Mouse (Mus musculus) left cerebral cortex, postnatal 10 days (tissue): ENCODE measurements around the gene Nt5c. TPM values are rescaled to one million over a fixed set of nuclear protein-coding genes. Genes with fewer than 3 reads are reported as not detected.
"Not testable (repeated sequence)": the region's sequence is repeated elsewhere in the genome, so short reads cannot be mapped to it uniquely, and the experiment has no call there.

Experiments
- DNase-seq, 2 experiments: peaks; one replicate each; pipeline ENCODE4 v3.0.0; 2021 to 2022; ENCODE audit warnings: low spot score in 2 of 2, mixed read lengths in 1 of 2; ENCODE audit errors: extremely low spot score in 1 of 2
- intact Hi-C: fragments of 180-260 bp; cut with DNase I; formaldehyde crosslinking; loops from one replicate; pipeline ENCODE4 v1.15.1; 2025
- total RNA-seq, 2 experiments: library from RNA; stranded (reverse); gene quantifications; 2 replicates each; pipeline ENCODE4 v1.2.3; 2021

Gene Nt5c
- total RNA-seq, 2 experiments from 2014 or later = 78.6 to 80.8 TPM

DNA sequence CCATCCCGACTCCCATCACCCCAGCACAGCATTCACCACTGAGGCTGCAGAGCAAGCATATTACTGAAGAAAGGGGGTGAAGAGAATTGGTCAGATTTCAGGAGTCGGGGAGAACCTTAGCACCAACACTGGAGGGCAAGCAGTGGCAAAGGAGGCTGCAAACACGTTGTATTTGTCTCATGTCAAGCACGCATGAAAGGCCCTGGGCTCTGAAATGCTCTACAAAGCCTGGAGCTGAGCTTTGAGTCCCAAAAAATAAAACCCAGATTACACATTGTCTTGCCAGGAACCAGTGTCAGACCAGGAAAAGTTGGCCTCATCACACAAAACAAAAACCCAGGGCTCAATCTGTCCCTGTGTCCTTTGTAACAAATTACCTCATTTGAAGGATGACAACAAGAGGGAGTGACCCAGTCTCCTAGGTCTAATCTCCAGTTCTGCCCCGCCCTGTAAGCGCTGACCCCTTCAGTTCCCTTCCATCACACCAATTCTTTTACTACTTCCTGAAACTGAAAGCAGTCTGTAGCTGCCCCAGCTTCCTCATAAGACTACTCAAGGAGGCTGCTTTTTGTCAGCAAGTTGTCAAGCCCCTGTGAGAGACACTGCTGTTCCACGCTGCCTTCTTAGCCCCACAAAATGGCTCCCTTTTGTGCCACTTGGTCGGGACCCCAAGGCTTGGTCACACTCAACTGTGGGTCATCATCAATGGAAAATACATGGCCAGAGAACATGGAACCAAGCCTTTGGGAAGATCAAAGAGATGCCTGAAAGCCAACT lies 20.9 kb upstream of the Nt5c start:
- intact Hi-C loops = no loop called here
- DNase-seq = no peak

DNA sequence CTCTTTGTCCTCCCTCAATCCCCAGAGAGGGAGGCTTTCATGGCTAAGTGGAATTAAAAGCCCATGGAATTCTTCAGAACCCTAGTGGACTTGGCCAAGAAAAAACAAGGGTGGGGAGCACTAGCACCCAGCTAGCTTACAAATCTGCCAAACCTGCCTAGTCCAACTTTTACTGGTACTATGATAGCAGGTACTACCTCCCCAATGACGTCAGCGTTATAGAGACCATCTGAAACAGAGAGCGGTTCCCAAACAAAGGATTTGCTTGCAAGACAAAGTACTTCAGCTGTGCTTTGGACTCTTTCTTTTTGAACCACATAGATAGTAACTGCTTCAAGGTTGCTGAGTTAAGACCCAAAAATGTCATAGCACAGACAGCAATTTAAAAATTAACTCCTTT lies 20.3 kb upstream of the Nt5c start:
- intact Hi-C loops = no loop called here
- no peak for DNase-seq

DNA sequence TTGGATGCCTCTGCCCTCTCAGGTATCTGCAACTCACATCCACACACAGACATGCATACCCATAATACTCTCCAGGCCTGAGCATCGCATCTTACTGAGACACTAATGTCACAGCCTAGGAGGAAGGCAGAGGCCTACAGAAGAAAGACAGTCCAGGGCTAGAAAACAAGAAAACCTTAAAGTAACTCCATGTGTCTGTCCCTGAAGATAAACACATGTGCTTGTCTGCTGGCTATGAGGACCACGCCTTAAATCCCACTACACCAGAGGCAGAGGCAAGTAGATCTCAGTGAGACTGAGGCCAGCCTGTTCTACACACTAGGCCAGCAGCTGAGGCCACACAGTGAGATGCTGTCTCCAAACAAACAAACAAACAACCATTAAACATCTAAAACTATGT lies 19.5 kb upstream of the Nt5c start:
- no peak for DNase-seq
- intact Hi-C loops = no loop called here

DNA sequence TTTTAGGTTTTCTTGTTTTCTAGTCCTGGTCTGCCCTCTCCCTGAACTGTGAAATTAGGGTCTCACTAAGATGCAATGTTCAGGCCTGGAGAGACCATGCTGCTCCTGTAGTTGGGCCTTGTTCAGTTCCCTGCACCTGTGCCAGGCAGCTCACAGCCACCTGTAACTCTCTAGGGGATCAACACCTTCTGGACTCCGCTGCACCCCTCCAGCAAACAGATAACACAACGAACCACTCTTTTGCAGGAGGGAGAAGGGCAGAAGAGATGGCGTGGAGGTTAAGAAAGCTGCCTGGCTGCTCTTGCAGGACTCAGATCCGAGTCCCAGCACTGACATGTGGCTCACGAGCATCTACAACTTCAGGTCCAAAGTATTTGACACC lies 18.8 kb upstream of the Nt5c start:
- DNase-seq = no peak
- intact Hi-C loops = no loop called here

DNA sequence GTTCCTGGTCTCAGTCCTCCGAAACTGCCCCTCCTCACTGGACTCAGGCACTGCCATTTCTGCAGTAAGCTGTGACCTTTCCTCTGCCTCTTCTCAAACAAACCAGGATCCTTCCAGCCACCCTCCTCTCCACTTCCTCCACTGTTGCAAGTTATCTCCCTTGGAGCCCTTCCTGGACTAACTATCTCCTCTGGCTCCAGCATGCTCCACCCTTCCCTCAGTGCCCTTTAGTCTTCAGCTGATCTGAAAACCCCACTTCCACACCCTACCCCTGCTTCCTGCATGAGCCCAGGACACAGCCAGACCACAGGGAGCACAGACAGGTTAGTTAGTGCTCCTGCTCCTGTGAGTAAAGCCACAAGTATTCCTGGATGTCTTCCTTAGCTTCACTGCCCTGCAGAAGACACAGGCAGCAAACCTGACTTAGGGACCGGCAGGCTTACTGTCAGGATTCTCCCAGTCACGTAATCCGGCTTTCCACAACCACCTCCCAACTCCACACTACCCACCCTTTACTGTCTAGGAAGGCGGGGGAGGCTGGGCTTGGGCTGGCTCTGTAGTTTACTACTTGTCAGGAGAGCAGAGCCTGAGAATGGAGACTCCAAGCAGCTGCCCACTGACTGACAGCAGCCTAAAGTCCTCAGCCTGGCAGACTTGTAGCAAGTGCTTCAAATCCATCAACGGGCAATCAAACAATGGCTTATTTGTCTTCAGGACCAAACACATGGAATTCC lies 18.3 kb upstream of the Nt5c start:
- DNase-seq = no peak

DNA sequence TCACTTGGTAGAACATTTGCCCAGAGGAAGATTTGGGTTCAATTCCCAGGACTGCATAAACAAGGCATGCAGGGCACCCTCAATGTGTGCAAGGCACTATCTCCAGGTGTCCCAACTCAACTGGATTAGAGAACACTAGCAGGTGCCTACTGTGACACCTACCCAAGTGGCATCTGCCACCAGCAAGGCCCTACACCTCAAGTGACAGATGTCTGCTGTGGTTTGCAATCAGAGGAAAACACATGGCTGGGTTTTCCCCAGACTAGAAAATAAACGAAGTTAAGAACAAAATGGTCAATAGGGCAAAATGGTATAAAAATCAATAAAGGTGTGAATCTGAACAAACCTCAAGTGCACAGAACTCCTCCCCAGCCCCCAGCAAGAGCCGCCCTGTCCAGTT lies 16.4 kb upstream of the Nt5c start:
- intact Hi-C loops = no loop called here
- no peak for DNase-seq

More for the DNA sequence above, 18.3 kb upstream of the Nt5c start:
- intact Hi-C loops = no loop called here

DNA sequence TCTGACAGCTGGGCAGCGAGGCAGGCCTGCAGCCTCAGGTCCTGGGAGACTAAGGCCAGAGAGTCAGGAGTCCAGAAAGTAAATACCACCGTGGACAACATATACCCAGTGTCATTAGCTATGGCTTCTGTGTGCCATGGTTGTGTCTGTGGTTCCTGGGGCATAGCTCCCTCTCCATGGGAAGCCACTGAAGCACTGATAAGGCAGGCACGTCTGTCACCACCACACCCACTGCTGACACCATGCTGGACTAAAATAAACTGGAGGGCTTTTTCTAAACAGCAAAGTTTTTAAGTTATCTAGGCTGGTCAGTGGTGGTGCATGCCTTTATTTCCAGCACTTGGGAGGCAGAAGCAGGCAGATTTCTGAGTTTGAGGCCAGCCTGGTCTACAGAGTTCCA lies 14.9 kb upstream of the Nt5c start:
- intact Hi-C loops = no loop called here
- no peak for DNase-seq

DNA sequence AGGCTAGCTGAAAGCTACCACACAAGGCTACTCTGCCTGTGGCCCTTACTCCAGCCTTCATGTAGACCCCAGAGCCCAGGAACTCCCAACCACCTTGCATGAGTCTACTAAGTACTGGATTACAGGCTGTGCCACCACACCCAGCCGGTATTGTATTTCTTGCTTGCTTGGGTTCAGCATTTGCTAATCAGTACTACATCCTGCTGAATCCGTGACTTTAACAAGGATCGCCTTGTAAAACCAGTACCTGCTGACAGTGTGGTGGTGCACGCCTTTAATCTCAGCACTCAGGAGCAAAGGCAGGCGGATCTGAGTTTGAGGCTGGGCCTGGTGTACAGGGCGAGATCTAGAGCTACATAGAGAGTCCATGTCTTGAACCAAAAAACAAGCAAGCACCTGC lies 11.0 kb upstream of the Nt5c start:
- DNase-seq = no peak
- intact Hi-C loops = no loop called here

DNA sequence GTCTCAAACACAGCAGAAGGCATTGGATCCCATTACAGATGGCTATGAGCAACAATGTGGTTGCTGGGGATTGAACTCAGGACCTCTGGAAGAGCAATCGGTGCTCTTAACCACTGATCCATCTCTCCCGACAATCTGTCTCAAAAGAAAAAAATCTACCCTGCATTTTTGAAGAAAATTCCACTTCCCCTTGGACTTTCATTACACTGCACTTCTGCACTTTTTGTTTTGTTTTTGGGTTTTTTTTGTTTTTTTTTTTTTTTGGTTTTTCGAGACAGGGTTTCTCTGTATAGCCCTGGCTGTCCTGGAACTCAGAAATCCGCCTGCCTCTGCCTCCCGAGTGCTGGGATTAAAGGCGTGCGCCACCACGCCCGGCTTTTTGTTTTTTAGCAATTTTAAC lies 4.9 kb upstream of the Nt5c start:
- DNase-seq, intact Hi-C loops: not testable (repeated sequence)

DNA sequence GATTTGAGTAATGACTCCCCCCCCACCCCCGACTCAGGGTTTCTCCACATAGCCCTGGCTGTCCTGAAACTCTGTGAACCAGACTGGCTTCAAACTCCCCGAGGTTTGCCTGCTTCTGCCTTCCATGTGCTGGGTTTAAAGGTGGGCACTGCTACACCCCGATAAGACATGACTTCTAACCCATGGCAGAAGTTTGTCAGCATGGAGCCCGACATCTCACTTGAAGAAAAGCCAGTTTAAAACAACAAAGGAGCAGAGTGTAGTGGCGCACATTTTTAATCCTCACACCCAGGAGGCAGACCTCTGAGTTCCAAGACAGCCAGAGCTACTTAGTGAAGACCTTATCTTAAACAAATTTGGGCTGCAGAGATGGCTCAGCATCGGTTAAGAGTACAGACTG lies 725 bp upstream of the Nt5c start:
- DNase-seq = no peak
- intact Hi-C loops = loop anchor here (5.0 kb wide), 1 partner anchor 320 kb away; the partner anchor contains the start of genes Caskin2 and Tsen54

DNA sequence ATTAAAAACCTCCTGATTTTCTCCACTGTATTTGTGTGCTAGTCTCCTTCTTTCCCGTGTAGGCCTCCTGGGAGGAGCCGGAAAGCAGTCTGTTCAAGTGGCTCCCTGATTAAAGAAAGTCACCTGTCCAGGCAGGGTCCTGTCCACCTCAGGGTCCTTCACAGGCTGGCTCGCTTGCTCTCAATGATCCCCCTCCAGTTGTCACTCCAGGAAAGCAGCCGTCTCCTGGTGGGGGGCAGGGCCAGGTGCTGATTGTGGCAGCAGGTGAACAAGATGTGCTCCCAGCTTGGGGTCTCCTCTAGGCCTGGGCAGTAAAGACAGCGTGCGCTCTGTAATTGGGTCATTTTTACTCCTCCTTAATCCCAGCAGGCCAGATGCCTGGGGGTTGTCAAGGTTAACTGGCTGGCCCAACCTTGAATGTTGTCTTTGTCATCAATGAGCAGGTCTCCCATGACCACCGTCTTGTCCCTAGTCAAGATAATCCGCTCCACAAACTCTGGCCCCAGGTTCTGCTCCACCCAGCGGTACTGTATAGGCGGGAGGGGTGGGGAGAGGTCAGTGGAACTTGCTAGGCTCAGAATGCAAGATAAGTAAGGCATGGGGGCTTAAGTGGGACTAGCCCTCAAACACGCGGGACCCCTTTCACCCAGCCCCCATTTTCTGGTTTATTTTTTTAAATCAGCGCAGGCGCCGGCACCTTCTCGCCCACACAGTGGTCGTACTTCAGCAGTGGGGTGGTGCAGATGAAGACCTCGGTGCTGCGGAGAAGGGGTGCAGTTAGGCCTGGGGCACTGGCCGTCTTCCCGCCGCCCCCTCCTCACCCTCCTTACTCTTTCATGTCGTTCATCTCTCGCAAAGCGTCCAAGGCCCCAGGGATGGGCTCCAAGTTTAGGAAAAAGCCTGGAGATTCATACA lies 964 bp downstream of the Nt5c start:
- intact Hi-C loops = loop anchor here (5.0 kb wide), 1 partner anchor 322 kb away; the partner anchor contains the start of genes Caskin2 and Tsen54
- no peak for DNase-seq

DNA sequence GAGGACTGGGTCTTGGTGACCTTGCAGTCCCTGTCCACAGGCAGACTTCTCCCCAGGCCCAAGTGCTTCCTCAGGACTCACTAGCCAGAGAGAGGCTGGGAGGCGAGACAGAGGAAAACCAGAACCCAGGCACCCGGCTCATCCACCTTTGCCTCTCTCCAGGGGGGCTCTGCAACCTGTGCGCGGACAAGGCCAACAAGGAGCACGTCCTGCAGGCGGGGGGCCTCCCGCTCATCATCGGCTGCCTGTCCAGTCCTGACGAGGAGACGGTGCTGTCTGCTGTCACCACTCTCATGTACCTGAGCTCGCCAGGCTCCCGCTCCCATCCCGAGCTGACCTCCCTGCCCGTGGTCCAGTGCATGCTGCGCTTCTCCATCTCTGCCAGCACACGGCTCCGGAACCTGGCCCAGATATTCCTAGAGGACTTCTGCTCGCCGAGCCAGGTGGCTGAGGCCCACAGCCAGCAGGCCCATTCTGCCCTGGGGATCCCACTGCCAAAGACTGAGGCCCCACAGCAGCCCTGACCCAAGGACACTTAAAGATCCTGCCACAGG lies 3.0 kb downstream of the Nt5c start:
- DNase-seq = no peak
- intact Hi-C loops = no loop called here

DNA sequence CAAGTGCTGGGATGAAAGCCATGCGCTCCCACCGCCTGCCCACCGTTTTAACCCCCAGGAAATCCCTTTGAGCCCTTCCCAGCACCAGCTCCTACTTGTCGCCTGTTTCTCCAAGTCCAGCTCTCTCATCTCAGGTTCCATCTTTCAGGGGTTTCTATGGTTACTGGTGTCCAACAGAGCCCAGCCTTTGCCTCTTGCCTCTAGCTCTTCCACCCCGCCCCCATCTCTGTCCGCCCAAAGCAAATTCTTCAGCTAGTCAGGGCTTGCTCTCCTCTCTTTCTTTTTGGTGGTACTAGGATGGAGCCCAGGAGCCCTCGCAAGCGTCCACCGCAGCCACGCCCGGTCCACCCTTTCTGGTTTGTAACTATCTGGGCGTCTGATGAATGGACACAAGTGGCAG lies 6.5 kb downstream of the Nt5c start:
- DNase-seq = no peak
- intact Hi-C loops = no loop called here

DNA sequence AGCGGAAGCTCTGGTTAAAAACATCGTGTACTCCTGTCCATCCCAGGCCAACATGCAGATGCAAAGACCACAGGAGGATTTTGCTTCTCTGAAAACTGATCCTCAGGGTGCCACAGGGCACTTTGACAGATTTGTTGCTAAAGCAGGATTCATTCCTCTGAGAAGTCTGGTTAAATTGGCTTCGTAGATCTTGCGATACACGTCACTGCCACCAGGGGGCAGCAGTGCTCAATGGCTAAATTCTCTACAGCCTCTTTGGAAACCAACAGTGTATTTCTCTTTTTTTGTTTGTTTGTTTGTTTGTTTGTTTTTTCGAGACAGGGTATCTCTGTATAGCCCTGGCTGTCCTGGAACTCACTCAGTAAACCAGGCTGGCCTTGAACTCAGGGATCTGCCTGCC lies 7.9 kb downstream of the Nt5c start:
- intact Hi-C loops = no loop called here
- peak; percentile 70 to 74 for DNase-seq

DNA sequence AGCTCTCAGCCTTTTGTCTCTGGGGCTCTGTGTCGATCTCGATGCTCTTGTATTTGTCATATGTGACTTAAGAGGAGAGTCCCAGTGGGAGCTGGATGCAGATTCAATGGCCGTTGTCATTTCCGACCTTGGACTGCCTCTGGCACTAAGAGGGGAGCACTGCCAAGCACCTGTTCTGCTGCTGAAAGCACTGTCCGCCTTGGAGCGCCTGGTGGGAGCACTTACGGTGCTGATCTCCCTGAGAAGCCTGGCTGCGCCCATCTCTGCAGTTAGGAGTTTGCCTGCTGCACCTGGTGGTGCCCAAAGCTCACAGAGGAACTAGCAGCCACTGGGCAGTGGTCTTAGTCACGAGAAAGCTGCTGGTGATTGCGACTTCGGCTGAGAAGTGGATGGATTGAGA lies 8.4 kb downstream of the Nt5c start:
- intact Hi-C loops = no loop called here
- DNase-seq = no peak

DNA sequence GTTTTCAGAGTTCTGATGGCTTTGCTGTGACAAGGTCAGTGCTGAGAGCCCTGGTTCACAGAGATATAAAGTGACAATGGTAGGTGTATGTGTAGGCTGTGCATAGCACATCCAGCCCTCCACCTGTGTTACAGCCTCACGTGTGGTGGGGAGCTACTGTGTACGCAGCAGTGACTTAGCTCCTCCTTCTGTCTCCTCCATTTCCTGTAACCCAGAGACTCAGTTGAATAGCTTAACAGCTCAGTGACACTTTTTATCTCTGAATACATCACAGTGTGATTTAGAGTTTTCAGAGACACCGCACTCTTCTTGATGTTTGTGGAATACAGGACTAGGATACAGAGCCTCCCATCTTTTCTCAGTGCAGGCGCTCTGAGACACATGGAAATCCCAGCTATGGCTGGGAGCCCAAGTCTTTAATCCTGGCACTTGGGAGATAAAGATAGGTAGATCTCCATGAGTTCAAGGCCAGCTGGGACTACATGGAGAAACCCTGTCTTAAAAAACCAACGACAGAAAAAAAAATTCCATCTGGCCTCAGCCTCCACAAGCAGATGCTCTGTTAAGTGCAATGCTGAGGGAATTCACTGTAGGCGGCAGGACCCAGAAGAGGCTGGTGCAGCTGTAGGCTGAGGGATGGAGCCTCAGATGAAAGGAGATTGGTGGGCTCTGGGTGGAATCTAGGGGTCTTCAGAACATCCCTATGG lies 10.0 kb downstream of the Nt5c start:
- intact Hi-C loops = no loop called here
- DNase-seq = peak in 1 of 2 experiments; percentile 70

DNA sequence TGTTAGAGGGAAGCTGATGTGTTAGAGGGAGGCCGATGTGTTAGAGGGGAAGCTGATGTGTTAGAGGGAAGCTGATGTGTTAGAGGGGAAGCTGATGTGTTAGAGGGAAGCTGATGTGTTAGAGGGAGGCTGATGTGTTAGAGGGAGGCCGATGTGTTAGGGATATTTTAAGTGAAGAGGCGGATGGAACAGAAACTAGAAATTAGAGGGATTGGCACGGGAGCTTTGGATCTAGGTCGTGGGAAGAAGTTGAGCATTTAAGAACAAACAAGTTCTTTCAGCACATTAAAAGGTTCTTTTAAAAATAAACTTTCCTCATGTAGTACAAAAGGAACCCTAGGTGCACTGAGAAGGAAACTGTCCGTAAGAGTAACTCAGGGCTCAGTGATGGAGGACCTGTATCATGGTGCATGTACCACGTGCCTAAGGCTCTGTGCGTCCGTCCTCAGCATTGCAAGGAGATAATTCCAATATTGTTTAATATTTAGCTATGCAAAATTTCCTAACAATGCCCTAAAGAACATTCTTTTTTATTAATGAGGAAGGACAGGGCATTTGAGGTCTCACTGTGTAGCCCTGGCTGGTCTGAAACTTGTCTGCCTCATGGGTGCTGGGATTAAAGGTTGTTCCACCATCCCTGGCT lies 13.2 kb downstream of the Nt5c start:
- no peak for DNase-seq
- intact Hi-C loops = no loop called here

DNA sequence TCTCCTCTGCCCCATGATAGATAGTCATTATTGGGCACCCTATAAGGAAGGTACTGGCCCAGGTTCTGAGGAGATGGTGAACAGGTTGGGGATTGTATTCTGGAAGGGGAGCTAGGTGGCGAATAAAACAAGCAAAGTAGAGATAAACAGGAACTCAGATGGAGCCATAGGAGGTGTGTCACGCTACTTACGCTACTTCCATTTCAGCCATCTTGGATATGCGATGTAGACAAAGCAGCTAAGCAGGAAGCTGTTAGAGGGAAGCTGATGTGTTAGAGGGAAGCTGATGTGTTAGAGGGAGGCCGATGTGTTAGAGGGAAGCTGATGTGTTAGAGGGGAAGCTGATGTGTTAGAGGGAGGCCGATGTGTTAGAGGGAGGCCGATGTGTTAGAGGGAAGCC lies 14.3 kb downstream of the Nt5c start:
- intact Hi-C loops, DNase-seq: not testable (repeated sequence)
